Mouse (Mus musculus) kidney, adult 9 months (tissue): Measurements from ENCODE around the gene Klk11.

Experiments
- DNase-seq: peaks from one replicate; pipeline ENCODE4 v3.0.0; 2022

Klk11 gene

GRCm38 (mm10) chr7:43797333-43797769 lies 22.9 kb downstream of the Klk11 start, which contains the start of gene Klk8:
TSS of gene Klk8 (plus strand) at chr7:43797577.
- peak; percentile 9 for DNase-seq

DNA sequence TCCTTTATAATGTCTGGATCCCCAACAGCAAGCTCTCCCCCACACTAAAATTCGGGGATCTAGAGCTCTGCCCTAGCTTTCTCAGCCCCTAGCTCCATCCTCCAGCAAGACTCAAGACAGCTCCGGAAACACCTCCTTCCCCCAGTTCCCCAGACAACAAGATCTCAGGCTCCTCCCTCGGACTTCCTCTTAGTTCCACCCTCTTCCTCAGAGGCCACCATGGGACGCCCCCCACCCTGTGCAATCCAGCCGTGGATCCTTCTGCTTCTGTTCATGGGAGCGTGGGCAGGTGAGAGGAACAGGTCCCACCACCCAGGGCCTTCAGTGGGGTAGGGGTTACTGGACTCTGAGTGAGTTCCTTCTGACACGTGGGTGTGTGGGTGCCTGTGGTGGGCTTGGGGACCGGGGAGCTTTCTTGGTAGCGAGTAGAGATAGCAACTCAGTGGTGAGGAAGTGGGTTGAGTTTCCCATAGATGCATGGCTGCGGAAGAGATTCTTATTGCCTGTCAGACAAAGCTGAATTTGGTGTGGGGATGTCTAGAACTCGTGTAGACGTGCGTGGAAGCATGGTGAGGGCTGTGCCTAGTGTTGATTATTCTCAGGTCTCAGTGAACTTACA lies 23.5 kb downstream of the Klk11 start:
- DNase-seq: no peak

DNA sequence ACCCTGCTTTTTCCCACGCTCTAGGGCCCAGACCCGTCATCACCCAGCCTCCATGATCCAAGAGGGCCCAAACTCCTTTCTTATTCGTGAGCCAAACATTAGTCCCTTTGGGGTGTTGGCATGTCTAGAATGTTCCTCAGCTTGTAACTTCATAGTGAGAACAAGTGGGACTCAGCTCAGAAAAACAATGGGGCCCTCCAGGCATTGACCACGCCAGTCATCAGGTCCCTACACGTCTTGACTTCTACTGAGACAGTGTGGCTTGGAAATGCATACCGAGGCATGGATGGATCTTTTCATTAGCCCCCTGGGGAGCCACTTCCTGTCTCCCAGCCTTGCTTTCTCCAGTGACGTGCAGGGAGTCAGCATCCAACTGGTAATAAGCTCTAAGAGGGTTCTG lies 25.5 kb downstream of the Klk11 start:
- no peak for DNase-seq

- DNase-seq: no peak
Observed at GRCm38 (mm10) chr7:43810994-43811393, 36.6 kb downstream of the Klk11 start, which contains the start of gene Klk7. TSS of gene Klk7 (plus strand) at chr7:43811294.

DNA sequence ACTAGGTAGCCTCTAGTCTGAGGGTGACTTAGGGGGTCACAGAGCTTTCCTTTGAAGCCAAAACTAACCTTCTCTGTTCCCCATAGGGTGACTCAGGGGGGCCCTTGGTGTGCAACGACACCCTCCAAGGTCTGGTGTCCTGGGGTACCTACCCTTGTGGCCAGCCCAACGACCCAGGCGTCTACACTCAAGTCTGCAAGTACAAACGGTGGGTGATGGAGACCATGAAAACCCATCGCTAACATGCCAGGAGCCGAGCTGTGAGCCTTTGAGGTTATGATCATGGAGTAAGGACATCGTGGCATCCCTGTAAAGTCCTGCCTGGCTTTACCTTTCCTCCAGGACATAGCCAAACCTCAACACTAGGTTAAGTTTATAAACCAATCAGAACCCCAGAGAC lies 40.8 kb downstream of the Klk11 start:
- DNase-seq: no peak

DNA sequence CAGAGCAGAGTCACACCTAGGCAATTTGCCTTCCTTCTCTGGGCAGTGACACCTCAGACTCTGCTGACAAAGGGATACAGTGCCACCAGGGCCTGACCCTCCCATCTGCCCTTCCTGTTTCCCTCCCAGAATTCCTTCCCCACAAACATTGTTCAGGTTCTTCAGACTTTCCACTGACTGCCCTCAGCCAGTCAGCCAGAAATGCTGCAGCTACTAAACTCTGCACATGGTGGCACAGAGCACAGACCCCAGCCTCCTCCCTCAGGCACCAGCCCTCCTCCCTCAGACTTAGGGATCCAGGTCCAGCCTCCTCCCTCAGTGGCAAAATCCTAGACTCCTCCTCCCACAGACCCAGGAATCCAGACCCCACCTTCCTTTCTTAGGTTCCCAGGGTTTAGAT lies 42.3 kb downstream of the Klk11 start:
- no peak for DNase-seq

- no peak for DNase-seq
Observed at GRCm38 (mm10) chr7:43821581-43821980, 47.2 kb downstream of the Klk11 start.

- DNase-seq: no peak
Observed at GRCm38 (mm10) chr7:43824199-43824598, 49.8 kb downstream of the Klk11 start, which contains the start of gene Klk6. TSS of gene Klk6 (plus strand) at chr7:43824499.

DNA sequence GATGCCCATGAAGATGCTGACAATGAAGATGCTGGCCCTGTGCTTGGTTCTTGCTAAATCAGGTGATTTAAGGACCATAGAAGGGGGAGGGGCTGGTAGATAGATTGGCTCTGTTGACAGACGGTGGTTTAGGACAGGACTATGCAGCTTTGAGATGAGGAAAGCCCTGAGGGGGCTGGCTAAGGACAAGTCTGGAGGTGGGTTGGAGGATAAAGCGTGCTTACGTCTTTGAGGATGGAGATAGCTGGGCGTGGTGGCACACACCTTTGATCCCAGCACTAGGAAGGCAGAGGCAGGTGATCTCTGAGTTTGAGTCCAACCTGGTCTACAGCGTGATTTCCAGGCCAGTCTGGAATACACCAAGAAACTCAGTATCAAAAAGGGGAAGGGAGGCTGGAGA lies 51.7 kb downstream of the Klk11 start:
- DNase-seq: no peak

DNA sequence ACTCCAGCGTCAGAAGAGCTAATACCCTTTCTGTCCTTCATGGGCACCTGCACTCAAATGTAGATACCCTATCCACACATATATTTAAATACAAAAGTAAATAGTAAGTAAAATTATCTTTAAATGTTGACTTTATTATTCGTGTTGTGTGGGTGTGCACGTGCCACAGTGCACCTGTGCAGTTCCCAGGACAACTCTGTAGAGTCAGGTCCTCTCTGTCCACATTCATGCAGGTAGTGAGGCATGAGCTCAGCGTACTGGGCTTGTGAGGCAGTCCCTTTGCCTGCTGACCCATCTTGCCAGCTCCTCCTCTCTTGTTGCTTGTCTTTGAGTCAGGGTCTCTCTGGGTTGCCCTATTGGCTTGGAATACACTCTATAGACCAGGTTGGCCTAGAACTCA lies 53.3 kb downstream of the Klk11 start:
- no peak for DNase-seq
